Mouse (Mus musculus) liver, adult 2 months (tissue): ENCODE data around the gene Gm47995.

Experiments used
- CTCF ChIP-seq: fragments of 200-500 bp; IDR thresholded peaks from 2 replicates; pipeline ENCODE4 v1.5.1; 2011; ENCODE audit warnings: low read depth, low read length, control low read depth
- POLR2A ChIP-seq: fragments of 200-500 bp; IDR thresholded peaks from 2 replicates; pipeline ENCODE4 v1.6.1; 2011; ENCODE audit warnings: low read length, control low read depth; ENCODE audit not compliant: insufficient read depth; ENCODE audit errors: extremely low read depth

- no peak for TF ChIP-seq POLR2A
- no peak for TF ChIP-seq CTCF
Observed at GRCm38 (mm10) chr1:151216417-151216816, 18.2 kb downstream of the Gm47995 start.
